Mouse (Mus musculus): ENCODE data around the gene Capn1. TPM values are rescaled to one million over a fixed set of nuclear protein-coding genes. Genes with fewer than 3 reads are reported as not detected.

Gene Capn1
- total RNA-seq, 4 experiments from 2014 or later, result 40.6 to 54.1 (median 47.3) TPM

GRCm38 (mm10) chr19:5952071-5952691 is 63.5 kb downstream of the Capn1 start:
- DNase-seq, result peak; percentile 75

GRCm38 (mm10) chr19:5951631-5952030 is 64.1 kb downstream of the Capn1 start:
- no peak for DNase-seq

GRCm38 (mm10) chr19:5950218-5950617 is 65.5 kb downstream of the Capn1 start:
- DNase-seq, result no peak

- no peak for DNase-seq
These were observed 69.8 kb downstream of the Capn1 start for GRCm38 (mm10) chr19:5945891-5946290.

- DNase-seq, result no peak
These were observed 70.7 kb downstream of the Capn1 start for GRCm38 (mm10) chr19:5945027-5945426.

- no peak for DNase-seq
These were observed 71.6 kb downstream of the Capn1 start for GRCm38 (mm10) chr19:5944145-5944544.

- DNase-seq, result no peak
These were observed 72.3 kb downstream of the Capn1 start for GRCm38 (mm10) chr19:5943404-5943803.

GRCm38 (mm10) chr19:5942581-5942980 is 73.1 kb downstream of the Capn1 start:
- DNase-seq, result no peak

GRCm38 (mm10) chr19:5940656-5941055 is 75.0 kb downstream of the Capn1 start:
- DNase-seq, result peak; percentile 58

- DNase-seq, result peak; percentile 79
These were observed 75.5 kb downstream of the Capn1 start for GRCm38 (mm10) chr19:5940173-5940572.

- DNase-seq, result no peak
These were observed 76.0 kb downstream of the Capn1 start for GRCm38 (mm10) chr19:5939715-5940114.

Small RNA genes within 50 kb of the gene (microRNA-seq; reads per million reads assigned to microRNA genes)
- gene Mir6988, result 0.67 to 1.1 reads per million in 2 experiments

Other genes with a start within 250 kb of the Capn1 start
- 100 to 1,000 TPM; 112 to 147 (median 124) TPM for gene Scyl1, start 244.5 kb downstream of the Capn1 start, total RNA-seq (2022)
- gene Frmd8, start 140.6 kb downstream of the Capn1 start, total RNA-seq (2022), result 10 to 100 TPM; 47.6 to 55.2 (median 53.4) TPM
- gene Slc25a45, start 138.1 kb downstream of the Capn1 start, total RNA-seq (2022), result 10 to 100 TPM; 12.8 to 21.7 (median 17.5) TPM
- 1 to 10 TPM in 3 of 4 experiments, under 1 TPM in 1; 0.93 to 3.5 (median 1.6) TPM for gene Tigd3, start 121.7 kb downstream of the Capn1 start, total RNA-seq (2022)
- 100 to 1,000 TPM in 3 of 4 experiments, 10 to 100 TPM in 1; 93.7 to 147 (median 129) TPM for gene Dpf2, start 102.9 kb downstream of the Capn1 start, total RNA-seq (2022)
- gene Cdc42ep2, start 91.1 kb downstream of the Capn1 start, total RNA-seq (2022), result 1 to 10 TPM; 4.9 to 9.6 (median 8.3) TPM
- gene Pola2, start 51.7 kb downstream of the Capn1 start, total RNA-seq (2022), result 10 to 100 TPM; 22.5 to 51.0 (median 27.8) TPM
- gene Slc22a20, start 29.8 kb downstream of the Capn1 start, total RNA-seq (2022), result not detected
- 10 to 100 TPM; 59.6 to 78.9 (median 62.2) TPM for gene Syvn1, start 30.7 kb upstream of the Capn1 start, total RNA-seq (2022)
- 10 to 100 TPM; 52.0 to 61.8 (median 59.6) TPM for gene Mrpl49, start 41.9 kb upstream of the Capn1 start, total RNA-seq (2022)
- 1,000 to 10,000 TPM; 1,027 to 1,106 (median 1,086) TPM for gene Fau, start 41.9 kb upstream of the Capn1 start, total RNA-seq (2022)
- 10 to 100 TPM; 31.6 to 43.1 (median 34.6) TPM for gene Znhit2, start 45.3 kb upstream of the Capn1 start, total RNA-seq (2022)
- gene Tm7sf2, start 52.5 kb upstream of the Capn1 start, total RNA-seq (2022), result 10 to 100 TPM; 24.9 to 36.1 (median 27.2) TPM
- 10 to 100 TPM; 66.2 to 92.3 (median 81.3) TPM for gene Vps51, start 61.3 kb upstream of the Capn1 start, total RNA-seq (2022)
- 1 to 10 TPM in 1 of 4 experiments, under 1 TPM in 1, not detected in 2; 0.87 to 1.0 TPM for gene Tmem262, start 64.1 kb upstream of the Capn1 start, total RNA-seq (2022)
- gene Gm28374, start 66.4 kb upstream of the Capn1 start, total RNA-seq (2022), result not detected
- gene Zfpl1, start 69.1 kb upstream of the Capn1 start, total RNA-seq (2022), result 10 to 100 TPM; 37.2 to 50.5 (median 44.7) TPM
- gene Cdca5, start 69.1 kb upstream of the Capn1 start, total RNA-seq (2022), result 1 to 10 TPM in 1 of 4 experiments, under 1 TPM in 3; 0.46 to 1.2 (median 0.63) TPM
- not detected for gene AC131692.1, start 78.5 kb upstream of the Capn1 start, total RNA-seq (2022)
- gene Naaladl1, start 89.9 kb upstream of the Capn1 start, total RNA-seq (2022), result under 1 TPM in 1 of 4 experiments, not detected in 3; 0.27 TPM
- gene Sac3d1, start 102.8 kb upstream of the Capn1 start, total RNA-seq (2022), result 10 to 100 TPM; 13.7 to 18.9 (median 16.1) TPM
- gene Snx15, start 112.4 kb upstream of the Capn1 start, total RNA-seq (2022), result 10 to 100 TPM; 34.0 to 49.1 (median 37.8) TPM
- 1 to 10 TPM; 1.4 to 3.5 (median 2.7) TPM for gene Batf2, start 125.1 kb upstream of the Capn1 start, total RNA-seq (2022)
- gene Arl2, start 125.7 kb upstream of the Capn1 start, total RNA-seq (2022), result 100 to 1,000 TPM in 2 of 4 experiments, 10 to 100 TPM in 2; 92.7 to 127 (median 112) TPM
- gene Majin, start 168.5 kb upstream of the Capn1 start, total RNA-seq (2022), result 1 to 10 TPM; 2.0 to 4.4 (median 3.5) TPM
- 10 to 100 TPM; 23.4 to 37.6 (median 29.4) TPM for gene Gpha2, start 210.5 kb upstream of the Capn1 start, total RNA-seq (2022)
- gene Ppp2r5b, start 220.0 kb upstream of the Capn1 start, total RNA-seq (2022), result 100 to 1,000 TPM; 103 to 160 (median 124) TPM
- gene Atg2a, start 225.8 kb upstream of the Capn1 start, total RNA-seq (2022), result 10 to 100 TPM; 38.6 to 57.9 (median 48.3) TPM

Data from adrenal gland, adult 8-10 months (tissue).